Mouse (Mus musculus) G1E (cell line): ENCODE measurements around the gene Ccdc141.

Experiments
- CTCF ChIP-seq: IDR thresholded peaks from 2 replicates; pipeline ENCODE4 v1.5.1; 2012; ENCODE audit warnings: low read depth, low read length, inconsistent platforms, mixed read lengths
- GATA1 ChIP-seq: IDR thresholded peaks from 2 replicates; pipeline ENCODE4 v1.6.1; 2012; ENCODE audit warnings: borderline replicate concordance, low read length, inconsistent platforms, mixed read lengths
- GATA2 ChIP-seq: IDR thresholded peaks from 2 replicates; pipeline ENCODE4 v1.6.1; 2012; ENCODE audit warnings: low read depth, low read length, inconsistent platforms, borderline replicate concordance
- POLR2AphosphoS5 ChIP-seq: IDR thresholded peaks from 2 replicates; pipeline ENCODE4 v1.6.1; 2012; ENCODE audit warnings: low read depth, low read length, inconsistent platforms; ENCODE audit not compliant: insufficient replicate concordance
- TAL1 ChIP-seq: conservative IDR thresholded peaks from 2 replicates; pipeline ENCODE4 v1.6.1; 2012; ENCODE audit warnings: low read depth, low read length, inconsistent platforms, mixed read lengths

- TF ChIP-seq CTCF = no peak
- TF ChIP-seq GATA1 = no peak
- no peak for TF ChIP-seq TAL1
- no peak for TF ChIP-seq POLR2AphosphoS5
- TF ChIP-seq GATA2 = no peak
Observed at GRCm38 (mm10) chr2:76970204-76970603, 200.2 kb downstream of the Ccdc141 start.
